Mouse (Mus musculus): ENCODE data around the gene Gnb1l.

DNA sequence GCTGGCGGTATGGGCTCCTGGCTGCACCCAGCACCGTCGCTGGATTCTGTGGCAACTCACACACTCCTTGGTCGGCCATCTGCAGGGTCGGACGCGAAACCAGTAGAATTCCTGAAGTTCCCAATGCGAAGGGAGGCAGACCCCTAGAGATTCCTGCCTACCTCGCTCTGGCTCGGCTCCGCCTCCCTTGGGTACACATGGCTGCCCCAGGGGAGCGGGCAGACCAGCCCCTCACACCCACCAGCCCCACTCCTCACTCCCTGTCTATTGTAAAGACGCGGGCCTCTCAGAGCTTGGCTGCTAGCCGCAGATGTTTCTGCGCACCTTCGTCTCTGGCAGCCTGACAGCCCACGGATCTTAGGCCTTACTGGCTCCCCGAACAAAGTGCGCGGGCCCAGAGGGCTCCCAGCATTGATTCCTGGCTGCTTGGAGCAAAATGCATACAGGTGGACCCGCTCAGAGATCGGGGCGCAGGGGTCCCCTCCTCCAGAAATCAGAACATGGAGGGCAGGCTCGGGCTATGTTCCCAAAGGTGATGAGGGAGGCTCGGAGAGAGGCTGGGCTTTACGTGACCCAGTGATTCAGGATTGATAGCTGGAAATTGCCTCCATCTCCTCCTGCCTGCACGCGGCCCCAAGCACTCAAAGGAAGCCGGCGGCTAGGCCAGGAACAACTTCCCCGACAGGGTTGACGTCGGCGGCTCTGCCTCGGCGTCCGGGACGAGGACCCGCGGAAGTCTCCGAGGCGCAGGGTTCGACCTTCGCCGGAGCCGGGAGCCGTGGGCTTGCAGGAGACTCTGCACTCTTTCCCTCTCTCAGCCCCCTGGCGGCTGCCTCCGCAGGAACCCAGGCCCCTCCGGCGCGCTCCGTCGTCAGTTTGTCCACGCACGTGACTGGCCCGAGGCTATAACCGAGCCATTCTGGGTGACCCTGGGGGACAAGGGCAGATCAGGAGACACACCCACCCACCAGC, 92.8 kb downstream of the Gnb1l start:
- TF ChIP-seq CTCF (IDR thresholded peaks at IDR 0.05; ENCODE audit: extremely low read depth, insufficient read length, insufficient replicate concordance, low read depth, low read length) = no peak
- TF ChIP-seq POLR2A (IDR thresholded peaks at IDR 0.05; ENCODE audit: low read depth, low read length) = no peak
